Mouse (Mus musculus): Measurements from ENCODE around the gene Gipc3.

GRCm38 (mm10) chr10:81345162-81345534 lies 2.1 kb upstream of the Gipc3 start:
- TF ChIP-seq CTCF (IDR thresholded peaks at IDR 0.05; ENCODE audit: low read depth, low read length): no peak
- TF ChIP-seq POLR2A (IDR thresholded peaks at IDR 0.05; ENCODE audit: extremely low read depth, insufficient read depth, low read length): no peak

Data from liver, adult 2 months (tissue).